27 mouse cellular contexts compared by ENCODE assay signal in the genomic region with DNA sequence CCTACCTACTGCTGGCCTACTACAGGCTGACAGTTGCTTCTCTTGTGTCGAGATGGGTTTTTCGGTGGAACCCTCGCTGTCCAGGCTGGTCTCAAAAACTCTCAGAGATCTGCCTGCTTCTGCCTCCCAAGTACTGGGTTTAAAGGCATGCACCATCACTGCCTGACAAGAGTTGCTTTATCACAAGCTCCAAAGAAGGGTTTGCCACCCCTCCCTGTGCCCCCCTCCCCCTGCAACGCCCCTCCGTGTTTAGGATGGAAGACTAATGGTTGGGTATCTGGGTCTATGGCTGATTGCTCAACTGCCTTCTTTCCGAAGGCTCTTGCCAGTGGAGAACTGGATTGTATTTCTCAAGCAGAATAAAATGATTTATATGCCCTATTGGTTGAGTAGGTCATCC. TPM values are rescaled to one million over a fixed set of nuclear protein-coding genes. Genes with fewer than 3 reads are reported as not detected.
DNase-seq lines count a peak whose midpoint lies in the region; ATAC-seq lines count a peak whose summit lies in the region.
"Had no signal": no experiment of that assay in that cellular context is flagged by ENCODE, and none has a peak within 500 bp of the region (broad histone marks: within the 10 kb centered on the region; RNA-seq: fewer than 3 reads in every experiment).

No protein-coding gene starts in this region.

- no peak overlapping the region; the same call in 1 of the 2 replicates for H3K9ac ChIP-seq in liver, embryonic 11.5 days (ENCODE audit: low read depth, low read length)
- 0 out of 2 replicates have a peak overlapping the region, but pooled peaks have one; percentile 15 for H3K9ac ChIP-seq in liver, embryonic 15.5 days
- H3K9ac ChIP-seq: embryonic facial prominence, embryonic 15.5 days; heart, embryonic 15.5 days; hindbrain, embryonic 13.5 days had no signal

- no peak for DNase-seq in liver, embryonic 11.5 days (ENCODE audit: low spot score)
- DNase-seq in liver = no peak
- DNase-seq in thymus, postnatal 25 days = no peak
- no peak for DNase-seq in gastrocnemius, adult 18-20 months (ENCODE audit: low spot score)
- no peak for DNase-seq in testis, postnatal 10 days (ENCODE audit: low spot score)
- DNase-seq: adrenal gland, adult 2 months; adrenal gland, postnatal 25 days; cerebellum, adult 8-10 months; cerebellum, postnatal 14 days; embryo, embryonic 11 days; gastrocnemius, postnatal 36 days; heart, adult 18-20 months; heart, postnatal 14 days had no signal

- peaks cover 2% of the 10 kb centered on the region; the same call in 1 of the 2 replicates for H3K36me3 ChIP-seq in liver, embryonic 11.5 days (ENCODE audit: control insufficient read depth, insufficient read depth, low read length)
- peaks cover 11% of the 10 kb centered on the region; the same call in 1 of the 2 replicates for H3K36me3 ChIP-seq in liver, embryonic 15.5 days (replicated peaks)
- H3K36me3 ChIP-seq: embryonic facial prominence, embryonic 15.5 days; heart, embryonic 15.5 days had no signal

- H3K9me3 ChIP-seq in liver, embryonic 11.5 days (ENCODE audit: control insufficient read depth, low read length) = no peaks in the 10 kb centered on the region
- no peaks in the 10 kb centered on the region for H3K9me3 ChIP-seq in liver, embryonic 15.5 days (replicated peaks)
- H3K9me3 ChIP-seq: embryonic facial prominence, embryonic 15.5 days; forebrain, embryonic 10.5 days; heart, embryonic 15.5 days; hindbrain, embryonic 13.5 days had no signal

- H3K4me1 ChIP-seq in liver, embryonic 11.5 days (replicated peaks; ENCODE audit: control insufficient read depth, insufficient read depth, low read length) = peaks cover 79% of the 10 kb centered on the region
- H3K4me1 ChIP-seq in liver, embryonic 15.5 days (replicated peaks) = peaks cover 100% of the 10 kb centered on the region

- H3K27me3 ChIP-seq in liver, embryonic 11.5 days (replicated peaks; ENCODE audit: control insufficient read depth, insufficient read depth, low read length) = no peaks in the 10 kb centered on the region
- H3K27me3 ChIP-seq in liver, embryonic 15.5 days = no peaks in the 10 kb centered on the region
- H3K27me3 ChIP-seq: embryonic facial prominence, embryonic 15.5 days; heart, embryonic 15.5 days; hindbrain, embryonic 13.5 days had no signal

- WGBS in liver, embryonic 11.5 days = 79% methylated on average over 6 of the region's 6 CpGs
- WGBS in liver, embryonic 15.5 days (ENCODE audit: insufficient replicate concordance) = 58% methylated on average over 6 of the region's 6 CpGs

- H3K27ac ChIP-seq in liver, embryonic 11.5 days (ENCODE audit: low read depth, low read length) = peak overlapping the region; percentile 95
- H3K27ac ChIP-seq in liver, embryonic 15.5 days (replicated peaks) = peak overlapping the region; percentile 90
- H3K27ac ChIP-seq: embryonic facial prominence, embryonic 15.5 days; forebrain, embryonic 10.5 days; heart, embryonic 15.5 days; hindbrain, embryonic 13.5 days had no signal

- no peak overlapping the region for H3K4me2 ChIP-seq in liver, embryonic 11.5 days
- H3K4me2 ChIP-seq in liver, embryonic 15.5 days = no peak overlapping the region
- H3K4me2 ChIP-seq: embryonic facial prominence, embryonic 15.5 days; heart, embryonic 11.5 days; heart, embryonic 15.5 days; hindbrain, embryonic 13.5 days had no signal

- H3K4me3 ChIP-seq in liver, embryonic 11.5 days (ENCODE audit: low read depth, low read length) = no peak overlapping the region
- H3K4me3 ChIP-seq in liver, embryonic 15.5 days (replicated peaks) = no peak overlapping the region
- H3K4me3 ChIP-seq: embryonic facial prominence, embryonic 15.5 days; erythroblast, embryonic 14.5 days; forebrain, embryonic 10.5 days; heart, embryonic 15.5 days; hindbrain, embryonic 13.5 days had no signal

- ATAC-seq in liver, embryonic 11.5 days (replicated peaks; ENCODE audit: low FRiP score) = no peak
- ATAC-seq in granulocyte monocyte progenitor cell, adult 5-6 weeks (replicated peaks; ENCODE audit: poor library complexity, severe bottlenecking) = peak; percentile 17; the same call in 1 of the 2 replicates
- ATAC-seq in liver, embryonic 15.5 days (ENCODE audit: insufficient read depth) = no peak
- ATAC-seq: forebrain, embryonic 14.5 days had no signal

RNA-seq across cellular contexts. Expression of gene Bcl11a, which starts 54.5 kb away (rescaled TPM):
- 92.2 and 95.4 TPM in 2 replicates for polyA plus RNA-seq in liver, embryonic 11.5 days (2014; fragmentation: Nextera tagmentation; extraction: Ambion mirVana)
- 33.7 and 44.4 TPM in 2 replicates for total RNA-seq in granulocyte monocyte progenitor cell, adult 5-6 weeks (2014; fragmentation: Nextera tagmentation)
- total RNA-seq in granulocyte monocyte progenitor cell, adult 5-6 weeks (2017) = 10.0 and 16.0 TPM in 2 replicates
- 24.7 and 25.2 TPM in 2 replicates for polyA plus RNA-seq in liver, embryonic 15.5 days (2015; fragmentation: Nextera tagmentation; extraction: Ambion mirVana)
- under 1 TPM in 1 of 2 experiments, not detected in 1; 0.05 TPM for total RNA-seq in gastrocnemius, adult 18-20 months (2021)
- polyA plus RNA-seq: C2C12 had no signal

RNA-seq across cellular contexts. Expression of gene A830031A19Rik, which starts 57.5 kb away (rescaled TPM):
- polyA plus RNA-seq in liver, embryonic 11.5 days (2014; fragmentation: Nextera tagmentation; extraction: Ambion mirVana) = not detected in 2 replicates
- not detected in 2 replicates for total RNA-seq in granulocyte monocyte progenitor cell, adult 5-6 weeks (2014; fragmentation: Nextera tagmentation)
- not detected in 2 replicates for total RNA-seq in granulocyte monocyte progenitor cell, adult 5-6 weeks (2017)
- not detected in 2 replicates for polyA plus RNA-seq in liver, embryonic 15.5 days (2015; fragmentation: Nextera tagmentation; extraction: Ambion mirVana)
- not detected for total RNA-seq in gastrocnemius, adult 18-20 months (2021)
- total RNA-seq: adrenal gland, adult 2 months; adrenal gland, postnatal 25 days; common myeloid progenitor, adult 5-6 weeks; gastrocnemius, adult 8-10 months; gastrocnemius, postnatal 36 days; heart, adult 18-20 months; heart, postnatal 14 days; hematopoietic stem cell, adult 5-6 weeks had no signal
- polyA plus RNA-seq: adrenal gland, adult 2 months; C2C12; embryonic facial prominence, embryonic 11.5 days; embryonic facial prominence, embryonic 15.5 days; erythroblast, embryonic 14.5 days; forebrain, embryonic 10.5 days; heart, embryonic 11.5 days; heart, embryonic 15.5 days had no signal

Comparison
In these comparisons a context has a peak if more than half of its experiments do, and no peak if none do; other contexts are left out.
1. RNA of gene Bcl11a, which starts 54.5 kb away (total RNA-seq): 10.0 to 44.4 TPM in granulocyte monocyte progenitor cell, adult 5-6 weeks; 0.05 TPM in gastrocnemius, adult 18-20 months; every median in the first group is over 10 times any median in the second.